Mouse (Mus musculus) intestine, embryonic 16.5 days (tissue): Measurements from ENCODE around the gene Rtp1. TPM values are rescaled to one million over a fixed set of nuclear protein-coding genes. Genes with fewer than 3 reads are reported as not detected.

Experiments used
- ATAC-seq: fragments of 200-750 bp; cut with Nextera tagmentation; 2 replicates; pipeline ENCODE4 v1.8.0; 2017; ENCODE audit warnings: moderate TSS enrichment, moderate library complexity
- H3K27ac ChIP-seq: fragments of 300-500 bp; sonication (generic); 2 replicates; pipeline ENCODE4 v1.5.1; 2014; ENCODE audit warnings: mild to moderate bottlenecking, low read length
- H3K27me3 ChIP-seq: fragments of 300-500 bp; sonication (generic); replicated peaks from 2 replicates; pipeline ENCODE4 v1.6.1; 2014; ENCODE audit warnings: low read length, control low read depth, mixed read lengths; ENCODE audit not compliant: control insufficient read depth, insufficient read depth
- H3K36me3 ChIP-seq: fragments of 300-500 bp; sonication (generic); 2 replicates; pipeline ENCODE4 v1.6.1; 2014; ENCODE audit warnings: low read length, control low read depth; ENCODE audit not compliant: control insufficient read depth, insufficient read depth
- H3K4me1 ChIP-seq: fragments of 300-500 bp; sonication (generic); 2 replicates; pipeline ENCODE4 v1.6.1; 2014; ENCODE audit warnings: low read length, control low read depth, mixed read lengths; ENCODE audit not compliant: control insufficient read depth, insufficient read depth
- H3K4me2 ChIP-seq: fragments of 300-500 bp; sonication (generic); 2 replicates; pipeline ENCODE4 v1.6.1; 2014; ENCODE audit warnings: low read depth, low read length, control low read depth
- H3K4me3 ChIP-seq: fragments of 300-500 bp; sonication (generic); 2 replicates; pipeline ENCODE4 v1.5.1; 2014; ENCODE audit warnings: mild to moderate bottlenecking, low read length
- H3K9ac ChIP-seq: fragments of 300-500 bp; sonication (generic); 2 replicates; pipeline ENCODE4 v1.6.1; 2014; ENCODE audit warnings: low read depth, low read length
- H3K9me3 ChIP-seq: fragments of 300-500 bp; sonication (generic); 2 replicates; pipeline ENCODE4 v1.6.1; 2016; ENCODE audit warnings: low read length, control low read depth; ENCODE audit not compliant: control insufficient read depth
- WGBS: fragments of 180-500 bp; shearing (Covaris S2); extraction: QIAGEN DNeasy Blood & Tissue Kit; methylation state at CpG from one replicate; pipeline ENCODE4 v1.1.7; 2014; 5-methylcytosine and 5-hydroxymethylcytosine counted together
- polyA plus RNA-seq: library from polyadenylated mRNA; unstranded; fragments of >200 nt; fragmentation: Nextera tagmentation; extraction: Ambion mirVana; gene quantifications from 2 replicates; pipeline ENCODE4 v1.2.1, GENCODE M21; 2015

The Rtp1 gene
- polyA plus RNA-seq, 1 experiment from 2014 or later: not detected

DNA sequence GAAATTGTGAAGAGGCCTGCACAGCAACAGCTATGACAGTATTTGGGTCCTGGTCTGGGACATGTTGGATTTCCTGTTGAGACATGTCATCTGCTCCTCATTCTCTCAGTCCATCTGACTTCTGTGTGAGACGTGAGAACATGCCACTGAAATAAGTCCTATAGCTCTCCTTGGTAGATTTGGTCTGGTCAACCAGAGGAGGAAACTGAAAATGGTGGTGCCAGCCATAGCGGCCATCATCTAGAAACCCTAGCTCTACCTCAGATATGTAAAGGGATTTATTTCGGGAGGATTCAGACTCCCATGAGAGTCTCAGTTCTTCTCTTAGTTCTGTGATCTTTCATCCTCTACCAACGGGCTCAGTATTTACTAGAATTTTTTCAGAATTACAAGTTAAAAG is 46.7 kb downstream of the Rtp1 start:
- 87% methylated on average over 4 of the region's 4 CpGs for WGBS
- no peak for ATAC-seq
- H3K36me3 ChIP-seq: no peaks in the 10 kb centered on the region

DNA sequence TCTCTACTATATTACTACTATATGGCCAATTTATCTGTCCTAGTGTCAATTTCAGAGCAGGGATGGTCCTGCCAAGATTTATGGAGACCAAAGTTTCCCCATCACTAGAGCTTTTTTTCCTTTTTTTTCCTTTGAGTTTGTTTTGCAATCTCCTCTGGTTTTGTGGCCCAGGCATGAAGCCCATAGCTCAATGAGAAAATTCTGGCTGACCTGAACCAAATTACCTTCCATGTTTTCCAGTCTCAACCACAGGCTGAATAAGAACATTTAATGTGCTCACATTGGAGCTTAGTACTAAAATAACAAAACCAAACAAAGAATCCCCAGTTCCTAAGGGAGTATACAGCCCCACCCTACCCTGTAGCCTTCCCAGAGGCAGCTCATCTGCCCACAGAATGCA is 47.7 kb downstream of the Rtp1 start:
- no peak for ATAC-seq

More for the DNA sequence above, 46.7 kb downstream of the Rtp1 start:
- Histone ChIP-seq H3K9me3 (no peaks in the 10 kb centered on the region), H3K27me3 (no peaks in the 10 kb centered on the region), H3K4me3 (no peak overlapping the region), H3K9ac (no peak overlapping the region), H3K4me1 (no peaks in the 10 kb centered on the region), H3K4me2 (no peak overlapping the region), H3K27ac (no peak overlapping the region)

DNA sequence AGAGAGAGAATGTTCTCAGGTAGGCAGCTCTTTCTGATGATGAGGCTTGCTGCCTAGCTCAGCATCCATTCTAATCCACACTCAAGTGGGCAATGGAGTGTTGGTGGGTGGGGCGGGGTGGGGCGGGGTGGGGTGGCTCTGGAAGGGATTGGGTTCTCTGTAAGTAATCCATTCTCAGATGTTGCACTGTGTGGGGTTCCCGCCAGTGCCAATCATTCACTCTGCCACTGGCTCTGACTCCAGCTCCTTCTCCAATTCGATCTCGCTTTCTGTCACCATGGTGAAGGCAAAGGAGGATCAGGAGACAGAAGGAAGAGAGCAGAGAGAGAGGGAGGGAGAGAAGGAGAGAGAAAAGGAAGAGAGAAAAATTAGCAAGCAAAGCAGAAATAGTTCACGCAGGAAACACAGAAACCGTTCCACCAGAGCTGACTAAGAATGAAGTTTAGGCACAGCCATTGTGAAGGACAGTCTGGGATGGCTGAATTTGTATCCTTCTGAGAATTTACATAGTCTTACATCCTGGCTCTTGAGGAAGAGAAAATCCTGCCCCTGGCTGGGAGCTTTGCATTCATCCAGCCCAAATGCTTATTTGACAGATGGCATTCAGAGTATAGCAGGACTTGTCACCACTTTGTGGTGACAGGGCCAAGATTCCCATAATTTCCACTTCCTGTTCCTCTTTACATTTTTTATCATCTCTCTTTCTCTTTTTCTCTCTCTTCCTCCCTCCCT is 51.1 kb downstream of the Rtp1 start:
- no peak overlapping the region for H3K9ac ChIP-seq
- no peak overlapping the region for H3K27ac ChIP-seq
- no peak overlapping the region for H3K4me2 ChIP-seq
- ATAC-seq: no peak
- no peaks in the 10 kb centered on the region for H3K27me3 ChIP-seq
- no peak overlapping the region for H3K4me3 ChIP-seq
- H3K9me3 ChIP-seq: no peaks in the 10 kb centered on the region
- WGBS: 70% methylated on average over 7 of the region's 7 CpGs
- H3K4me1 ChIP-seq: no peaks in the 10 kb centered on the region
- H3K36me3 ChIP-seq: no peaks in the 10 kb centered on the region

More for the DNA sequence above, 47.7 kb downstream of the Rtp1 start:
- Histone ChIP-seq H3K4me2 (no peak overlapping the region), H3K4me1 (no peaks in the 10 kb centered on the region), H3K9ac (no peak overlapping the region), H3K27ac (no peak overlapping the region), H3K4me3 (no peak overlapping the region), H3K36me3 (no peaks in the 10 kb centered on the region), H3K9me3 (no peaks in the 10 kb centered on the region), H3K27me3 (no peaks in the 10 kb centered on the region)

DNA sequence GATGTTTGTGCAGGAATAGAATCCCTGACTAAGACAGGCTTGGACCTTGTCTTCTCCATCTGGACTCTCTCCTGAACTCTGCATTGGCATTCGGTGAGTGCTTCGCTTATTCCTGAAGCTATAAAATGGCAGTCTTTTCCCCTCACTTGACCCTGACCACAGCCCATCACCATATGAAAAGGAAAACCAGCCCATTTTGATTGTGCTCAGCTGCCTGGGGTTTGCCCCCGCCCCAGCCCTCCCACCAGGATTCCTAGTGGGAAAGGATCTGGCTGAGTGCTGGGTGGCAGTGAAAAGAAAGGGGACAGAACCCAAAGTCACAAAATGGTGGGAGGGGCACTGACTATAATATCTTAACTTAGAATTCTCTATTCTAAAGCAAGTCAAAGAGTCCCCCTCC is 53.3 kb downstream of the Rtp1 start:
- 79% methylated on average over 3 of the region's 3 CpGs for WGBS
- Histone ChIP-seq H3K4me3 (no peak overlapping the region), H3K4me2 (no peak overlapping the region), H3K27ac (no peak overlapping the region), H3K27me3 (no peaks in the 10 kb centered on the region), H3K36me3 (no peaks in the 10 kb centered on the region), H3K4me1 (no peaks in the 10 kb centered on the region), H3K9ac (no peak overlapping the region), H3K9me3 (no peaks in the 10 kb centered on the region)
- ATAC-seq: no peak

DNA sequence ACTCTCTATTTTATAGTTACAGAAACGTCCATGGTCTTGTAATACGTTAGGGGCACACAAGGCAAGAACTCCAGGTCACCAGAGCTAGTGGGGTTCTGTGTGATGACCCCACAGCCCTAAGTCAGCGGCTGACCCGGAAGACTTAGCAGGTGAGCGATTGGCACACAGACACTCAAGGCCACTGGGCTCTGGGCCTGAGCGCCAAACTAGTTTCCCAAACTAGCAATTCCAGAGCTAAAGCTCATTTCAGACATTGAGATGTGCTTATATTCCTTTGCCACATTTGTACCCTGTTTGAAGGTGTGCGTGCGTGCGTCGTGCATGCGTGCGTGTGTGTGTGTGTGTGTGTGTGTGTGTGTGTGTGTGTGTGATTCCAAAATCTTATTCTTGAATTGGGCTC is 53.9 kb downstream of the Rtp1 start:
- no peak overlapping the region for H3K27ac ChIP-seq

DNA sequence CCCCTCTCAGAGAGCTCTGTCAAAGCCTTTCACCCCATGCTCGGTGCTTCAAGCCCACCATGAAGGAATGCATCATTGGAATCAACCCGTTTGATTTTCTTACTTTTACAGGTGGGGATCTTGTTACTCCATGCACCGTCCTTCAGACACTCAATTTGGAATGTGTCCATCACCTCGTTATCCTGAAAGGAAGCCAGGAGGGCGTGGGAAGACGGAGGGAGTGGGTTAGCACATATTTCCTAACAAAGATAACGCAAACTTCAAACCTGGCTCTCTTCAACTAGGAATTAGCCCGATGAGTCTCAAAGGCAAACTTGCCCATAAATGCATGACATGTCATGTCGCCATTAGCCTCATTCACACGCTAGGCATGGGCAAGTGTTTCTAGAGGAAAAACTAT is 54.4 kb downstream of the Rtp1 start:
- Histone ChIP-seq H3K27me3 (no peaks in the 10 kb centered on the region), H3K4me2 (no peak overlapping the region), H3K9me3 (no peaks in the 10 kb centered on the region), H3K4me3 (no peak overlapping the region), H3K36me3 (no peaks in the 10 kb centered on the region), H3K9ac (no peak overlapping the region), H3K27ac (no peak overlapping the region), H3K4me1 (no peaks in the 10 kb centered on the region)
- 90% methylated on average over 10 of the region's 10 CpGs for WGBS
- no peak for ATAC-seq

More for the DNA sequence above, 53.9 kb downstream of the Rtp1 start:
- H3K36me3 ChIP-seq: no peaks in the 10 kb centered on the region
- no peaks in the 10 kb centered on the region for H3K4me1 ChIP-seq
- H3K9ac ChIP-seq: no peak overlapping the region
- no peak overlapping the region for H3K4me2 ChIP-seq
- no peak overlapping the region for H3K4me3 ChIP-seq
- WGBS: 94% methylated on average over 12 of the region's 12 CpGs
- no peaks in the 10 kb centered on the region for H3K27me3 ChIP-seq
- no peaks in the 10 kb centered on the region for H3K9me3 ChIP-seq
- ATAC-seq: no peak

Other genes starting within 250 kb of the Rtp1 start
- 14.3 and 15.1 TPM in 2 replicates for gene St6gal1, start 204.4 kb upstream of the Rtp1 start, polyA plus RNA-seq
- gene Rtp4, start 91.2 kb downstream of the Rtp1 start, polyA plus RNA-seq: 6.1 and 7.0 TPM in 2 replicates
- 3.6 and 4.3 TPM in 2 replicates for gene Masp1, start 91.7 kb downstream of the Rtp1 start, polyA plus RNA-seq